Mouse (Mus musculus) MN1 (cell line): ENCODE measurements at regions not wholly inside any gene's neighbourhood (a gene's known extent, or its start where the extent isn't known, plus 50 kb on each side); places are given as distances from the start of the nearest gene placed in this dataset.

Experiments
- DNase-seq: peaks from one replicate; pipeline ENCODE4 v3.0.0-alpha.2; 2016; ENCODE audit warnings: low spot score

- DNase-seq: peak; percentile 92
These were observed 105.5 kb downstream of the Tmem17 start for GRCm38 (mm10) chr11:22617204-22617874.

DNA sequence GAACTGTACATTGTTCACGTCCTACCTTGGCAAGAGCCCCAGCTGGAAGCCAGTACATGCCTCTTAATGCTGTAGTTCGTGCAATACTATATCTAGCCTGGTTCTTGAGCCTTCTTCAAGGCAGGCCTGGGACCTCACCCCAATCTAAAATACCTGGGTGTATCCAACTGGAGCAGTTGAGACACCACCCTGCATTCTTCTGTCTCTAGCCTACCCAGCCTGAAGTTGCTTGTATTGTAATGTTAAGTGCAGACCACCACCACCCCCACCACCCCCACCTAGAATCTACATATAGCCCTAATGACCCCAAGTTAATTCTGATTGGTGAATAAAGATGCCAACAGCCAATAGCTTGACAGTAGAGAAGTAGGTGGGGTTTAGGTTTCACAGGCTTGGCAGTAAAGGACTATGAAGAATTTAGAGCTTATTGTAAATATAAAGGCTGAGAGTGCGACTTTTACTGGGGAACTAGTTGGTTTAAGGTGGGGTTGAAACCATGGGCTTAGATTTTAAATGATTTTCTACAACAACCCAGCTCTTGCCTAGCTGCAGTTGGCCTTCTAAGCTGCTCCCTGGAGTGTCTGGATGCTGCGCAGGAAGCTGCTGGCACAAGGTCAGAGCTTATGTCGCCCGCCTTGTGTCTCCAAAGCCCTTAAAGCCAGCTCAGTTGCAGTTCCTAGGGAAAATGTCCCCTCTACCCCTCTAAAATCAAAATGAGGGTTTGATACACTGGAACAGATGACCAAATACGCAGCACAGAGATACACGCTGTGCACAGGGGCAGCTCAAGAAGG lies 109.2 kb downstream of the Tmem17 start:
- no peak for DNase-seq

DNA sequence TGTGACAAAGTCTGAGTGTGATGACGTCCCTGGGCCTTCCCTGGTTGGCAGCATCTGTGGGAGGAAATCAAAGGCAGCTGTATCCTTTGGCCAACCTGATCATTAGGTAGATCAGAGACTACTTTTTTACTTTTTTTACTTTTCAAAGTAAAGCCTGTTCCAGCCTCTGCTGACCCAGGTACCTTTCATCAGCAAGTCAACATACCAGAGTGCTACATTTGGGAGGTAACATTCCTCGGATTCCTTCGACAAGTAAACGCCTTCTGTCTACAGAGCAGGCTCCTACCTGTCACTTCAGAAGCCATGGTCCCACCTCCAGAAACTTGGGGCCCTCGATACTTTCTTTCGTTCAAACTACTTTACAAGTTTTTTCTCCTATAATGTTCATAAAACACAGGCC lies 110.0 kb downstream of the Tmem17 start:
- no peak for DNase-seq

DNA sequence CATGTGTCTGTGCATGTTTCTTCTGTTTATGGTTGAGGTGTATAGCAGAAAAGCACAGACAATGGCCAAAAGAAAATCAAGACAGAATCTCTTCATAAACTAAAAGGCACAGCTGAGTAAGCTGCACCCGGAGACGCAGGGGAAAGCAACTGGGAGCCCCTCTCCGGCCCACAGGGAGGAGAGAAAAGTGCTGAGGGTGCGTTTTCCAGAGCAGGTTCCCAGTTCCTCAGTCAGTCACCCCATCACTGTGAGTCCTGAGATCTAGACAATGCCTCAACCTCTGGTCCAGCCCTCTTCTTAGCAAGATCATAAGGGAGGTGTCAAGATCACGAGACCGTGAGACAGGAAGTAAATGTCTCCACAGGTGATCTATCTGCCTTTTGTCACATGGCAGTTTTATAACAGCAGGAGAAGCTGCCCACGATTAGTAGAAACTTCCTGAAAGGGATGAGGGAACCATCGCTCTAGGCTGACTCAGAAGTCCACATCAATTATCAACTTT lies 110.7 kb downstream of the Tmem17 start:
- no peak for DNase-seq

DNA sequence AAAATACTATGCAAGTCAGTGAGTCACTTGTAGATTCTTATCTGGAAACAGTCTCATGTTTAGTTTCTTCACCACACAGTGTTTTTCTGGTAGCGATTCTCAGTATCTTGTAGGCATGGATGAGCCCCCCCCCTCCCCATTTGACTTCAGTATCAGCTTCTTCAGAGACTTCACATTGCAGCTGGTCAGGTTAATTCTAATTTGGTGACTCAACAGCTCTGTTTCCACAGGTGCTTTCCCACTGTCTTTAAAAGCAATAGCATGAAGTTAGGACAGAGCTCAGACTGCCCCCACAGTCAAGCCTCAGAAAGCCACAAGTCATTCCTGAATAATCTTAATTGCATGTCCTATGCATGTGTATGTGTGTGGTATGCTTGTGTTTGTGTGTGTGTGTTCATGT lies 114.5 kb downstream of the Tmem17 start:
- DNase-seq: no peak

- DNase-seq: no peak
These were observed 116.6 kb downstream of the Tmem17 start for GRCm38 (mm10) chr11:22628497-22628896.

- DNase-seq: peak; percentile 23
These were observed 117.1 kb downstream of the Tmem17 start for GRCm38 (mm10) chr11:22628979-22629378.

DNA sequence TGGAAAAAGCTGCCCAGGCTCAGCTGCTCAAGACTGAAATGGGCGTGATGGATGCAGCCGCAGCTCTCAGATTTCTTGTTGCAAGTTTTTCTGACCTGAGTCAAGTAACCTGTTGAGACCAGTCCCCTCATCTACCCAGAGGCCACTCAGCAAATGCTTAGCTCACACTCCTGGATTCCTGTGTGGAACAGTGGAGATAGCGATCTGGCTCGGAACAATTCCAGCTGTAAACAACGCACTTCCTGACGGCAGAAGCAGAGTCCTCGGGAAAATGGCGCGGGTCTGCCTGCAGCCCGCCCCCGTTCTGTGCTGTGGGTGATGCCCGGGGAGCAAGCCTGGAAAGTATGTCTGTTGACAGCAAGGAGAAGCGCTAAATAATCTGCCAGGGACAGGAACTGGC lies 117.7 kb downstream of the Tmem17 start:
- peak; percentile 68 for DNase-seq

DNA sequence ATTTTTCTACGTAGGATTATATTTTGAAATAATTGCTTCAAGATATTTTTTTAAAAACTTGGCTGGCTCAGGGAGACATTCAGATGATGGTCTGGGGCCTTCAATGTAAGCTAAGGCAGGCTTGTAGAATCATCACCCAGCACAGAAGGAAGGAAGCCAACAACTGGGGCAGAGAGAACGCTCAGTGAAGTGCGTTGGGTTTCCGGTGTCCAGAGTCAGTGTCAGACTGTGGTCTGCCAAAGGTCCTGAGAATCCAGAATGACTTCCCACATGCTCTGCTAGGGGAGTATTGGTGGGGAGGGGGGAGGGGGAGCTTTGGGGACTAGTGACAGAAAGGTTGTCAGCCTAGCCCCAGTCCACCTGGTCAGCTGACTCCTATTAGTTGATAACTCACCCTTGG lies 118.1 kb downstream of the Tmem17 start:
- DNase-seq: peak; percentile 37

DNA sequence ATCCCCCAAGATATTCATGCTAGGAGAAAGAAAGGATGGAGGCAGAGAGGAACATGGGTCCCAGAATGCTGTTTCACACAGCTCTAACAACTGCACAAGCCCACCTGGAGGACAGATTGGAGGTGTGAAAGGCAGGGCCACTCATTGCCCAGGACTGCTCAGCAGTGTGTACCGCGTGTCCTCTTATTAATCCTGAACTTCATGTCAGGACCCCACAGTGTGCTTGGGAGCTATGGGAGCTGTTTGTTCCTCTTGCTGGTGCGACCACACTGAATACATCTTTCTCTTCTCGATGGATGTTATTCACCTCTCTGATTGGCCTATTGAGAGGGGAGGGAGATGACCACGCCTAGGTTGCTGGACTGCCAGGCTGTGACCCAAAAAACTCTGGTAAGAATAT lies 119.1 kb downstream of the Tmem17 start:
- no peak for DNase-seq

DNA sequence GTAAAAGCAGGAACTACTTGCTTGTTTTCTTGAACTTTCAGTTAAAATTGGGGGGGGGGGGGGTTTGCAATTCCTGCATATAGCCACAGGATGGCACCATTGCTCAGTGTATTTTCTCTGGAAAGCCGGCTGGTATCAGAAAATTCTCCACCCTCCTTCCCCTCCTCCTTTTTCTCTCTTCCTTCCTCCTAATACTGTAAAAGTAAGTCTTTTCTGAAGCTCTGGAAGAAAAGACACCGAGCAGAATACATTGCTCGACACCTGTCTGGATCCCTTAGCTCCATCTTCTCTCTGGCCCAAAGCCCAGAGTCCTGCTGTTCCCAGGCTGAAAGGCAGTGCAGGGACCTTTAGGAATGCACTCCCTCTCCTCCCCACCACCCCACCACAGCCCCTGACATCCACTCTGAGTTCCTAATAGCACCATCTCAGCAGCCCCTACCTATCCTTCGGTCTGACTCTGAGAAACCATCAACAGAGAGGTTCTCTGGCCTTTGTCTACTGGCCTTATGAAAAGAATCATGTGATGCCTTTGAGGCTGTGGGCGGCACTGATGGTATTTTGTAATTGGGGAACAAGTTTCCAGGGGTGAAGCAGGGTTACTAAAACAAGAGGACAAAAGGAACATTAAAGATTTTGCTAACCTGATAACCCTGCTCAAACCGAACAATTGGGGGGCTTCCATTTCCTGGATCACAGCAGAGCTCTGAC lies 119.9 kb downstream of the Tmem17 start:
- DNase-seq: peak; percentile 73

- no peak for DNase-seq
These were observed 120.4 kb downstream of the Tmem17 start for GRCm38 (mm10) chr11:22632314-22632700.

DNA sequence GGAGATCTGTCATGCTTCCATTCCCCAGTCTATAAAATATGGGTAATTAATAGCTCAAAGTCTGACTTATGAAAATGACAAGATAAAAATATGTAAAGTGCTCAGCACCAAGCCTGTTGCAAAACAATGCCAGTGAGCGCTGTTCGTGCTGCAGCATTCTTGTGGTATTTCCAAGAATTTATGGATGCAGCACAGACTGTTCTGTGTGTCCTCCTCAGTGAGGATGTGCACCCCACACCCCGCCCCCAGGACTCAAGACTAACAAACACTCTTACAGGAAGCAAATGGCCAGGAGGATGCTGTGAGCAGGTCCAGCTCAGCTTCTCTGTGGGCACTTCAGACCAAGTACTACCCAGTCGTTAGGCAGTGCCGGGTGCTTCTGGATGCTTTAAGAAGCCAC lies 121.1 kb downstream of the Tmem17 start:
- no peak for DNase-seq

- DNase-seq: no peak
These were observed 122.1 kb downstream of the Tmem17 start for GRCm38 (mm10) chr11:22633961-22634360.

GRCm38 (mm10) chr11:22635021-22635420 lies 123.1 kb downstream of the Tmem17 start:
- DNase-seq: no peak

DNA sequence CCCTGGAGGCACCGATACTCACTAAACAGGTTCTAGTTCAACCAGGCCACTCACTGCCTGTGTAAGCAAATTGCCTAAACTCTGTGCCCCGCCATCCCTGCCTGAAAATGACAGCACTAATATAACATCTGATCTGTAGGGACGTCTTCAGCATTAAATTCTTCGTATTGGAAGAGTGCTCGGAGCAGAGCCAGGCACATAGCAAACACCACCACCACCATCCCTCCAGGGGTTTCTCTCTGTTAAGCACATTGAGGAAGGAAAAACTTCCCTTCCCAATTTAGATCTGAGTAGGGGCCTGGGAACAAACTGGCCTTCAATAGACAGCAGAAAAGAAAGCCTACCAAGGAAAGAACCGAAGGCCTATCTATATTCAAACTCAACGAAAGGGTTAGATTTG lies 124.4 kb downstream of the Tmem17 start:
- DNase-seq: no peak

- DNase-seq: no peak
These were observed 125.1 kb downstream of the Tmem17 start for GRCm38 (mm10) chr11:22636761-22637557.

DNA sequence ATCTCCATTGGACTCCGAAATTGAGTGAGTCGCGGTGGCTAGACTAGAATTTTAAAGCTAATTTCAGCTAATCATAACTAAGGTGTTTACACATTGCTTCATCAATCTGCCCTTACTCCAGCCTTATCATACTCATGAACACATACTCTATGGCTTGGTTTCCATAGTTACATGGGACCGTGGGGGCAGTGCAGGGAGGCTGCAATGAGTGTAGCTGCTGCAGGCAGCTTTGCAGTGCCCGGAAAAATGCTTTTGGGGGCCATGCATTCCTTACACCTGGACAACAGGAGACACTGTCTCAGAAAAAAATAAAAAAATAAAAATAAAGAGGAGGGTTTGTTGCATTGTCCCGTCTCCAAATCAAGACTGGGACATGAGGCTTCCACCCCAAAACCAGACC lies 126.3 kb downstream of the Tmem17 start:
- no peak for DNase-seq

GRCm38 (mm10) chr11:22638700-22639099 lies 126.8 kb downstream of the Tmem17 start:
- DNase-seq: no peak

DNA sequence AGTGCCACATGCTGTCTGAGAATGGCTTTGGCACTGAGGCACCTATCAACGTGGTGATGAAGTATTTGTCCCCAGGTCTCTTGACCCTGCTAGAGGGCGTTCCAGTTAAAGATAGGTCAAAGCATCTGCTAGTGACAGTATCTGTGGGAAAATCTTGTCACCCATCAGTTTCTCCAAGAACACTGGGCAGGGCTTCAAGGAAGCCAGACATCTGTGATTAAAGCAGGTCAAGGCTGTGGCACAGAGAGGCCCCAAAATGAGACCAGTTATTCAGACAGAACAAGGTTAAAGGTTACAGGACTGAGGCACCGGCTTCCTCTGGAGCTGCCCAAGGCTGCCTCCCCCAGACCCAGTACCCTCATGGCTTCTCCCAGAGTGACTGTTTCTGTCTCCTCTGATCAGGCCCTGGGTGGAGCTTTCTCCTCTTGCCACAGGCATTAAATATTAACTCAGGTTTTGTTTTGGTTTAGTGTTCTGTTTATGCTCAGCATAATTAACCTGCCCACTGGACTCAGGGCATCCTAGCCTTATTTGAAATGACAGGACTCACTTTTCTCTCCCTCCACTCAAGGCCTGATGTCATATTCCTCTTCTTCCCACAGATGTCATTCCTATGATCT lies 128.6 kb downstream of the Tmem17 start:
- DNase-seq: no peak

GRCm38 (mm10) chr11:22641450-22641849 lies 129.6 kb downstream of the Tmem17 start:
- no peak for DNase-seq
